Mouse (Mus musculus) G1E (cell line): ENCODE data around the gene Tff3.

Experiments used
- CTCF ChIP-seq: IDR thresholded peaks from 2 replicates; pipeline ENCODE4 v1.5.1; 2012; ENCODE audit warnings: low read depth, low read length, inconsistent platforms, mixed read lengths
- GATA1 ChIP-seq: IDR thresholded peaks from 2 replicates; pipeline ENCODE4 v1.6.1; 2012; ENCODE audit warnings: borderline replicate concordance, low read length, inconsistent platforms, mixed read lengths
- POLR2AphosphoS5 ChIP-seq: IDR thresholded peaks from 2 replicates; pipeline ENCODE4 v1.6.1; 2012; ENCODE audit warnings: low read depth, low read length, inconsistent platforms; ENCODE audit not compliant: insufficient replicate concordance

- TF ChIP-seq CTCF, result no peak
- TF ChIP-seq POLR2AphosphoS5, result no peak
- no peak for TF ChIP-seq GATA1
Measured at GRCm38 (mm10) chr17:31088711-31089110, 40.7 kb downstream of the Tff3 start.
